Mouse (Mus musculus) heart, postnatal 0 days (tissue): Measurements from ENCODE around the gene Sstr5.

Source experiments
- CTCF ChIP-seq: IDR thresholded peaks from 2 replicates; pipeline ENCODE4 v1.5.1; 2016; ENCODE audit warnings: antibody characterized with exemption, control low read depth, low read depth
- EP300 ChIP-seq: IDR thresholded peaks from 2 replicates; pipeline ENCODE4 v1.6.1; 2016; ENCODE audit warnings: antibody characterized with exemption, low read depth

GRCm38 (mm10) chr17:25540731-25541130, 43.6 kb upstream of the Sstr5 start:
- TF ChIP-seq CTCF (no peak), EP300 (no peak)
